Mouse (Mus musculus): Measurements from ENCODE around the gene Dleu7. TPM values are rescaled to one million over a fixed set of nuclear protein-coding genes. Genes with fewer than 3 reads are reported as not detected.

The Dleu7 gene
- total RNA-seq, 2 experiments from 2014 or later: not detected

- Histone ChIP-seq H3K4me3 (peak overlapping the region; percentile 13), H3K27ac (peak overlapping the region; percentile 44)
- intact Hi-C loops (cut with DNase I): no loop called here
- DNase-seq: peak; percentile 30
- no peak for TF ChIP-seq CTCF (IDR thresholded peaks at IDR 0.05)
Observed at GRCm38 (mm10) chr14:62258978-62259536, 33.8 kb downstream of the Dleu7 start.

DNA sequence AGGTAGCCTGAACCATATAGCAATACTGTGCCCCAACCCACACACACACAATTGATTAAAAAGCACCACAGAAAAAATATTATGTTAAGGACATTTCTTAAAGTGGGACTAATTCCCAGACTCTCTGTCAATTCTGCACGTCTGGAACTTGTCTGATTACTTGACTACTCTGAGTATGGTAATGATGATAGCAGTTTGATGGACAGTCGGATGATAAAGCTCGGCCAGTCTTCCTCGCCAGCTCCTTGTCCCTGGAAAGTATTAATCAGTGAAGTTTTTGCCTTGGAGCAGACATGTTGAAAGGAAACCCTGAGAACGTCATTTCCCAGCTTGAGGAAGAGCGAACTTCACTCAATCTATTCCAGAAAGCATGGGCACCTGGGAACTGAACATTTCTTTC, 34.7 kb downstream of the Dleu7 start:
- no peak overlapping the region for H3K27ac ChIP-seq
- no peak overlapping the region for H3K4me3 ChIP-seq
- no peak for TF ChIP-seq CTCF (IDR thresholded peaks at IDR 0.05)
- no peak for DNase-seq
- intact Hi-C loops (cut with DNase I): no loop called here

DNA sequence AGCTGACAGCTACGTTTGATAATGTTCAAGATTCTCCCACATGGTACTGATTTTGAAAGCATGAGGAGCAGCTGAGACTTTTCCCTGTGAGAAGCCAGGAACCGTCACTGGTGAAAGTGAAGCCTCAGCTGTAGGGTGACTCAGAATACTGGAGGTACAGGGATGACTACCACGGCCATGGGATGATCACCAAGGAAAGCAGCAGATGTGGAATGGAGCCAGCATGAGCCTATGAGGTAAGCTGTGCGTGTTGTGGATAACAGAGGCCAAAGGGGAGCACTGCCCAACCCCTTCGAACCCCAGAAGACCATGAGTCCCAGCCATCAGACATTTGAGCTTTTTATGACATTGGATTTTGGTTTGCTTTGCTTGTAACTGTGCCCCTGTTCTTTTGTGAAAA, 36.8 kb downstream of the Dleu7 start:
- H3K4me3 ChIP-seq: no peak overlapping the region
- DNase-seq: no peak
- intact Hi-C loops (cut with DNase I): no loop called here
- no peak for TF ChIP-seq CTCF (IDR thresholded peaks at IDR 0.05)
- no peak overlapping the region for H3K27ac ChIP-seq

- DNase-seq: no peak
- TF ChIP-seq CTCF (IDR thresholded peaks at IDR 0.05): no peak
- no peak overlapping the region for H3K27ac ChIP-seq
- H3K4me3 ChIP-seq: no peak overlapping the region
- intact Hi-C loops (cut with DNase I): loop anchor here (5.0 kb wide), 1 partner anchor 207 kb away; no protein-coding TSS in a partner anchor
Observed at GRCm38 (mm10) chr14:62254371-62254770, 38.5 kb downstream of the Dleu7 start.

GRCm38 (mm10) chr14:62251999-62252398, 40.8 kb downstream of the Dleu7 start:
- intact Hi-C loops (cut with DNase I): loop anchor here (1.0 to 5.0 kb wide), 4 partner anchors 205 to 681 kb away; no protein-coding TSS in a partner anchor
- Histone ChIP-seq H3K27ac (no peak overlapping the region), H3K4me3 (no peak overlapping the region)
- peak; percentile 71 for TF ChIP-seq CTCF (IDR thresholded peaks at IDR 0.05)
- DNase-seq: peak; percentile 44

GRCm38 (mm10) chr14:62250046-62250445, 42.8 kb downstream of the Dleu7 start:
- no peak for TF ChIP-seq CTCF (IDR thresholded peaks at IDR 0.05)
- H3K4me3 ChIP-seq: no peak overlapping the region
- no peak overlapping the region for H3K27ac ChIP-seq
- DNase-seq: no peak
- intact Hi-C loops (cut with DNase I): loop anchor here (2.0 to 5.0 kb wide), 2 partner anchors 203 to 679 kb away; no protein-coding TSS in a partner anchor

DNA sequence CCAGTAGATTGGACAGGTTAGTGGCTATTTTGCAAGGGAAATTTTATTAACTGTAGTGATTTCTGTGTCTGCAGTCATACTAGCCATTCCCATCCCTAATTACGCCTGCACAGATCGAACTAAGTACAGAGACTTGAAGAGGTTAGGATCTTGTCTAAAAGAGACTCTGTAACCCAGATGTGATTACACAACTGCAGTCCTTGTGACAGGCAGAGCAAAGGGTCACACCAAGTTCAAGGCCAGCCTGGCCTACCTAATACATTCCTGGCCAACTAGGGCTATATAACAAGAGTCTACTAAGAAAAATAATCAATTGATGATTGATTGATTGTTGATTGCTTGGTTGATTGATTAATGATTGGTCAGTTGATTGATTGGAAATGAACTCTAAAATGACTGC, 43.6 kb downstream of the Dleu7 start:
- H3K4me3 ChIP-seq: no peak overlapping the region
- intact Hi-C loops (cut with DNase I): no loop called here
- no peak for TF ChIP-seq CTCF (IDR thresholded peaks at IDR 0.05)
- DNase-seq: no peak
- H3K27ac ChIP-seq: no peak overlapping the region

DNA sequence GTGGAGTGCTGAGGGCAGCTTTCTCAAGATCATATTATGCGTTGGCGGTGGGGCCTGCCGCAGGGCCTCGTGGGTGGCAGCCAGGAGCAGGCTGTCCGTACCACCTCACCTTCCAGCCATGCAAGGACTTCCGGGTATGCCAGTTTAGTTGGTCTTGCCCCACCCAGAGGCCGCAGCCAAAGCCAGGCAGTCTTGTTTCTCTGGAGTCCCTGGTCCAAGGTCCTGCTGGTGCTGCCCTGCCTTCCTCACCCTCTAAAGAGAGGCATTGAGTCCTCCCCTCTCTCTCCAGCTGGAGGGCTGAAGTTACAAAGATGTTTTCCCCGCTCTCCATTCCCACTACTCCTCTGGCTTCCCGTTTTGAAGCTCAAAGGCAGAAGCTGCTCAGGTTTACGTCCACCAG, 44.1 kb downstream of the Dleu7 start:
- TF ChIP-seq CTCF (IDR thresholded peaks at IDR 0.05): no peak
- intact Hi-C loops (cut with DNase I): no loop called here
- H3K27ac ChIP-seq: no peak overlapping the region
- DNase-seq: no peak
- H3K4me3 ChIP-seq: no peak overlapping the region

GRCm38 (mm10) chr14:62248345-62248744, 44.5 kb downstream of the Dleu7 start:
- TF ChIP-seq CTCF (IDR thresholded peaks at IDR 0.05): no peak
- Histone ChIP-seq H3K4me3 (no peak overlapping the region), H3K27ac (no peak overlapping the region)
- intact Hi-C loops (cut with DNase I): no loop called here
- DNase-seq: no peak

DNA sequence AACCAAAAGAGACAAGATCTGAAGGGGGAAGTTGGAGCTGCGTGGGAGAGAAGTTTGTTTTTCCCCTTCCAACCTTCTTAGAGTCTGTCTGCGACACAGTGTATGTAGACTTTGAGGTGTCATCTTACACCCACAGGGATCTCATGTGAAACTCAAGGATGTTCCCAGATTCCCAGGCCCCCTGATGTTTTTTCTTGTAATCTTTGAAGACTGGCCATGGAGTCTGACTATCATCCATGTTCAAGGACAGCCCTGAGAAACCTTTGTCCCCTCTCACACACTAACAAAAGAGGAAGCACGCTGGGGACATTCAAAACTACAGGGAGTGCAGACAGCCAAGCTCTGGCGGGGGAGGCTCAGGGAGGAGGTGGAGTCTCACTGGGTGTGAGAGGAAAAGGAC, 47.3 kb downstream of the Dleu7 start:
- intact Hi-C loops (cut with DNase I): no loop called here
- Histone ChIP-seq H3K27ac (no peak overlapping the region), H3K4me3 (no peak overlapping the region)
- no peak for DNase-seq
- no peak for TF ChIP-seq CTCF (IDR thresholded peaks at IDR 0.05)

- DNase-seq: no peak
- intact Hi-C loops (cut with DNase I): no loop called here
- H3K4me3 ChIP-seq: no peak overlapping the region
- no peak overlapping the region for H3K27ac ChIP-seq
- TF ChIP-seq CTCF (IDR thresholded peaks at IDR 0.05): no peak
Observed at GRCm38 (mm10) chr14:62243530-62243929, 49.3 kb downstream of the Dleu7 start.

- Histone ChIP-seq H3K4me3 (no peak overlapping the region), H3K27ac (no peak overlapping the region)
- TF ChIP-seq CTCF (IDR thresholded peaks at IDR 0.05): no peak
- DNase-seq: no peak
- intact Hi-C loops (cut with DNase I): no loop called here
Observed at GRCm38 (mm10) chr14:62235969-62236368, 56.9 kb downstream of the Dleu7 start.

GRCm38 (mm10) chr14:62235214-62235613, 57.6 kb downstream of the Dleu7 start:
- H3K4me3 ChIP-seq: no peak overlapping the region
- H3K27ac ChIP-seq: no peak overlapping the region
- no peak for TF ChIP-seq CTCF (IDR thresholded peaks at IDR 0.05)
- intact Hi-C loops (cut with DNase I): no loop called here
- DNase-seq: no peak

GRCm38 (mm10) chr14:62230968-62231367, 61.9 kb downstream of the Dleu7 start:
- no peak for DNase-seq
- TF ChIP-seq CTCF (IDR thresholded peaks at IDR 0.05): no peak
- intact Hi-C loops (cut with DNase I): no loop called here
- Histone ChIP-seq H3K4me3 (no peak overlapping the region), H3K27ac (no peak overlapping the region)
